In genomic region chr6:134058451-134058850, GRCm38 (mm10) we compare ENCODE assay signal across 19 mouse cellular contexts. TPM values are rescaled to one million over a fixed set of nuclear protein-coding genes. Genes with fewer than 3 reads are reported as not detected.
DNase-seq lines count a peak whose midpoint lies in the region; ATAC-seq and TF ChIP-seq lines count a peak whose summit lies in the region.
"Had no signal": no experiment of that assay in that cellular context is flagged by ENCODE, and none has a peak within 500 bp of the region (broad histone marks: within the 10 kb centered on the region; RNA-seq: fewer than 3 reads in every experiment).

No protein-coding gene starts in this region.

- TF ChIP-seq POLR2A in heart, adult 2 months (IDR thresholded peaks at IDR 0.05; ENCODE audit: insufficient read depth, low read depth, low read length) = no peak

- DNase-seq in forebrain, embryonic 10.5 days (ENCODE audit: extremely low spot score, low spot score) = no peak
- DNase-seq in forebrain, embryonic 11.5 days (ENCODE audit: low spot score) = no peak
- DNase-seq in heart, postnatal 0 days (ENCODE audit: low spot score) = no peak
- no peak for DNase-seq in heart, adult 2 months
- DNase-seq in neural tube, embryonic 10.5 days (ENCODE audit: extremely low spot score, low spot score) = no peak
- DNase-seq: adrenal gland, postnatal 25 days; cerebellum, adult 8-10 months; cerebellum, postnatal 36 days; embryo, embryonic 11 days; kidney, adult 11 months; thymus, adult 18-20 months; thymus, postnatal 36 days had no signal

- H3K36me3 ChIP-seq in forebrain, embryonic 10.5 days (replicated peaks) = peaks cover 14% of the 10 kb centered on the region
- H3K36me3 ChIP-seq in forebrain, embryonic 11.5 days (ENCODE audit: control insufficient read depth, insufficient read depth, low read length) = no peaks in the 10 kb centered on the region
- H3K36me3 ChIP-seq in heart, postnatal 0 days (replicated peaks; ENCODE audit: control insufficient read depth, insufficient read depth, low read length) = no peaks in the 10 kb centered on the region
- peaks cover 10% of the 10 kb centered on the region; the same call in 1 of the 2 replicates for H3K36me3 ChIP-seq in heart, adult 2 months (ENCODE audit: control insufficient read depth, insufficient read depth, low read length)
- H3K36me3 ChIP-seq in neural tube, embryonic 13.5 days = no peaks in the 10 kb centered on the region
- no peaks in the 10 kb centered on the region for H3K36me3 ChIP-seq in kidney, embryonic 16.5 days (ENCODE audit: insufficient read depth, low read length)
- H3K36me3 ChIP-seq: heart, embryonic 12.5 days; kidney, embryonic 15.5 days; midbrain, embryonic 15.5 days had no signal

- no peak for ATAC-seq in forebrain, embryonic 11.5 days (replicated peaks; ENCODE audit: low FRiP score)
- ATAC-seq in heart, postnatal 0 days (ENCODE audit: insufficient read depth, low read depth) = no peak
- no peak for ATAC-seq in neural tube, embryonic 13.5 days (ENCODE audit: low read depth)
- no peak for ATAC-seq in kidney, embryonic 16.5 days (ENCODE audit: low FRiP score, low TSS enrichment)
- ATAC-seq: midbrain, embryonic 15.5 days had no signal

- H3K27ac ChIP-seq in forebrain, embryonic 10.5 days = peak overlapping the region; percentile 62; the same call in 1 of the 2 replicates
- no peak overlapping the region for H3K27ac ChIP-seq in forebrain, embryonic 11.5 days (ENCODE audit: low read depth, low read length)
- no peak overlapping the region for H3K27ac ChIP-seq in heart, postnatal 0 days (ENCODE audit: low read depth)
- no peak overlapping the region for H3K27ac ChIP-seq in heart, adult 2 months
- peak overlapping the region; percentile 62 for H3K27ac ChIP-seq in neural tube, embryonic 13.5 days (replicated peaks)
- no peak overlapping the region for H3K27ac ChIP-seq in kidney, embryonic 16.5 days (ENCODE audit: low read length)
- H3K27ac ChIP-seq: kidney, embryonic 15.5 days; macrophage; midbrain, embryonic 15.5 days had no signal

- H3K79me2 ChIP-seq in heart, adult 2 months (replicated peaks; ENCODE audit: control insufficient read depth, insufficient read depth, low read length) = peaks cover 5% of the 10 kb centered on the region; the same call in 1 of the 2 replicates

- 79% methylated on average over 4 of the region's 4 CpGs for WGBS in forebrain, embryonic 10.5 days
- WGBS in forebrain, embryonic 11.5 days = 68% methylated on average over 4 of the region's 4 CpGs
- 26% methylated on average over 4 of the region's 4 CpGs for WGBS in heart, postnatal 0 days
- WGBS in heart, adult 2 months = 35% methylated on average over 4 of the region's 4 CpGs
- 51% methylated on average over 4 of the region's 4 CpGs for WGBS in neural tube, embryonic 13.5 days
- WGBS in kidney, embryonic 16.5 days = 60% methylated on average over 4 of the region's 4 CpGs

- intact Hi-C loops in heart, adult 2 months (cut with DNase I) = no loop called here

- H3K27me3 ChIP-seq in forebrain, embryonic 10.5 days (ENCODE audit: poor library complexity, severe bottlenecking) = no peaks in the 10 kb centered on the region
- H3K27me3 ChIP-seq in forebrain, embryonic 11.5 days (ENCODE audit: control insufficient read depth, insufficient read depth, low read length) = no peaks in the 10 kb centered on the region
- no peaks in the 10 kb centered on the region for H3K27me3 ChIP-seq in heart, postnatal 0 days (ENCODE audit: control insufficient read depth, insufficient read depth, low read length)
- no peaks in the 10 kb centered on the region for H3K27me3 ChIP-seq in heart, adult 2 months (ENCODE audit: control insufficient read depth, insufficient read depth, low read length)
- no peaks in the 10 kb centered on the region for H3K27me3 ChIP-seq in neural tube, embryonic 13.5 days
- H3K27me3 ChIP-seq in kidney, embryonic 16.5 days (ENCODE audit: insufficient read depth, low read length) = no peaks in the 10 kb centered on the region
- H3K27me3 ChIP-seq: embryonic facial prominence, embryonic 13.5 days; heart, embryonic 12.5 days; kidney, embryonic 15.5 days; midbrain, embryonic 15.5 days had no signal

- H3K4me2 ChIP-seq in forebrain, embryonic 11.5 days (ENCODE audit: low read depth, low read length, severe bottlenecking) = no peak overlapping the region
- no peak overlapping the region for H3K4me2 ChIP-seq in heart, postnatal 0 days (ENCODE audit: low read depth, low read length)
- H3K4me2 ChIP-seq in neural tube, embryonic 13.5 days = 0 out of 2 replicates have a peak overlapping the region, but pooled peaks have one; percentile 16
- H3K4me2 ChIP-seq in kidney, embryonic 16.5 days (replicated peaks; ENCODE audit: low read depth, low read length) = no peak overlapping the region
- H3K4me2 ChIP-seq: embryonic facial prominence, embryonic 13.5 days; heart, embryonic 12.5 days; kidney, embryonic 15.5 days; midbrain, embryonic 15.5 days had no signal

- H3K4me3 ChIP-seq in forebrain, embryonic 10.5 days = no peak overlapping the region
- no peak overlapping the region for H3K4me3 ChIP-seq in forebrain, embryonic 11.5 days (ENCODE audit: low read depth, low read length)
- no peak overlapping the region for H3K4me3 ChIP-seq in heart, postnatal 0 days (ENCODE audit: low read depth, low read length)
- H3K4me3 ChIP-seq in heart, adult 2 months = no peak overlapping the region
- no peak overlapping the region for H3K4me3 ChIP-seq in neural tube, embryonic 13.5 days
- no peak overlapping the region for H3K4me3 ChIP-seq in kidney, embryonic 16.5 days (ENCODE audit: low read length)
- H3K4me3 ChIP-seq: embryonic facial prominence, embryonic 13.5 days; heart, embryonic 12.5 days; kidney, embryonic 15.5 days; midbrain, embryonic 15.5 days had no signal

- peaks cover 42% of the 10 kb centered on the region for H3K4me1 ChIP-seq in forebrain, embryonic 10.5 days
- H3K4me1 ChIP-seq in forebrain, embryonic 11.5 days (replicated peaks; ENCODE audit: control insufficient read depth, insufficient read depth, low read length) = peaks cover 5% of the 10 kb centered on the region; the same call in 1 of the 2 replicates
- H3K4me1 ChIP-seq in heart, postnatal 0 days (ENCODE audit: control insufficient read depth, insufficient read depth) = peaks cover 48% of the 10 kb centered on the region
- H3K4me1 ChIP-seq in heart, adult 2 months (ENCODE audit: control insufficient read depth, insufficient read depth, low read length) = peaks cover 17% of the 10 kb centered on the region
- peaks cover 45% of the 10 kb centered on the region for H3K4me1 ChIP-seq in neural tube, embryonic 13.5 days (replicated peaks)
- H3K4me1 ChIP-seq in kidney, embryonic 16.5 days (ENCODE audit: insufficient read depth, low read length) = peaks cover 17% of the 10 kb centered on the region

- TF ChIP-seq CTCF in heart, postnatal 0 days (IDR thresholded peaks at IDR 0.05; ENCODE audit: low read depth) = no peak
- TF ChIP-seq CTCF in heart, adult 2 months (IDR thresholded peaks at IDR 0.05) = no peak

- no peak overlapping the region for H3K9ac ChIP-seq in forebrain, embryonic 11.5 days (ENCODE audit: low read length)
- 0 out of 2 replicates have a peak overlapping the region, but pooled peaks have one; percentile 8 for H3K9ac ChIP-seq in heart, postnatal 0 days (replicated peaks; ENCODE audit: low read depth, low read length)
- H3K9ac ChIP-seq in heart, adult 2 months (ENCODE audit: low read depth, low read length) = no peak overlapping the region
- peak overlapping the region; percentile 41 for H3K9ac ChIP-seq in neural tube, embryonic 13.5 days
- H3K9ac ChIP-seq in kidney, embryonic 16.5 days (replicated peaks; ENCODE audit: low read length) = no peak overlapping the region
- H3K9ac ChIP-seq: embryonic facial prominence, embryonic 13.5 days; heart, embryonic 12.5 days; kidney, embryonic 15.5 days; midbrain, embryonic 15.5 days had no signal

- no peaks in the 10 kb centered on the region for H3K9me3 ChIP-seq in forebrain, embryonic 10.5 days
- H3K9me3 ChIP-seq in forebrain, embryonic 11.5 days (ENCODE audit: control insufficient read depth, low read length) = no peaks in the 10 kb centered on the region
- no peaks in the 10 kb centered on the region for H3K9me3 ChIP-seq in heart, postnatal 0 days (replicated peaks; ENCODE audit: control insufficient read depth, low read length)
- H3K9me3 ChIP-seq in neural tube, embryonic 13.5 days = no peaks in the 10 kb centered on the region
- no peaks in the 10 kb centered on the region for H3K9me3 ChIP-seq in kidney, embryonic 16.5 days (ENCODE audit: low read length)
- H3K9me3 ChIP-seq: embryonic facial prominence, embryonic 13.5 days; heart, embryonic 12.5 days; kidney, embryonic 15.5 days; midbrain, embryonic 15.5 days had no signal

- no peak for TF ChIP-seq EP300 in heart, postnatal 0 days (IDR thresholded peaks at IDR 0.05; ENCODE audit: low read depth)
- TF ChIP-seq EP300 in heart, adult 2 months (IDR thresholded peaks at IDR 0.05; ENCODE audit: insufficient read depth, low read depth, low read length) = no peak

RNA-seq across cellular contexts. Expression of gene Etv6, which starts 23.0 kb away (rescaled TPM):
- 16.2 TPM in 2 replicates for polyA plus RNA-seq in forebrain, embryonic 10.5 days (2016; fragmentation: Nextera tagmentation; extraction: Ambion mirVana)
- 18.8 and 20.9 TPM in 2 replicates for polyA plus RNA-seq in forebrain, embryonic 11.5 days (2014; fragmentation: Nextera tagmentation; extraction: Ambion mirVana)
- 12.4 and 30.3 TPM in 2 replicates for total RNA-seq in heart, postnatal 0 days (2014; rRNA removed; ENCODE audit: low replicate concordance)
- 5.5 and 6.1 TPM in 2 replicates for polyA plus RNA-seq in heart, postnatal 0 days (2015; fragmentation: Nextera tagmentation; extraction: Ambion mirVana)
- total RNA-seq in heart, adult 2 months (2021) = 10 to 100 TPM; 11.4 to 14.0 TPM
- 9.8 and 12.7 TPM in 2 replicates for polyA plus RNA-seq in heart, adult 2 months (2012; rRNA removed)
- 6.9 and 8.8 TPM in 2 replicates for polyA plus RNA-seq in neural tube, embryonic 13.5 days (2015; fragmentation: Nextera tagmentation; extraction: Ambion mirVana)
- polyA plus RNA-seq in kidney, embryonic 16.5 days (2015; fragmentation: Nextera tagmentation; extraction: Ambion mirVana) = 12.6 and 13.5 TPM in 2 replicates

Comparison
In these comparisons a context has a peak if more than half of its experiments do, and no peak if none do; other contexts are left out.
1. H3K27ac ChIP-seq: peak in forebrain, embryonic 10.5 days (single experiment) and neural tube, embryonic 13.5 days (single experiment); none in forebrain, embryonic 11.5 days (single experiment), heart, postnatal 0 days (single experiment), heart, adult 2 months (single experiment) and kidney, embryonic 16.5 days (single experiment).
2. H3K9ac ChIP-seq: peak in heart, postnatal 0 days (single experiment) and neural tube, embryonic 13.5 days (single experiment); none in forebrain, embryonic 11.5 days (single experiment), heart, adult 2 months (single experiment) and kidney, embryonic 16.5 days (single experiment).